Comparison of ENCODE assay signal across 20 mouse cellular contexts in genomic region chr4:93520454-93521100, GRCm38 (mm10).
DNase-seq lines count a peak whose midpoint lies in the region; ATAC-seq and TF ChIP-seq lines count a peak whose summit lies in the region.
"Had no signal": no experiment of that assay in that cellular context is flagged by ENCODE, and none has a peak within 500 bp of the region (broad histone marks: within the 10 kb centered on the region; RNA-seq: fewer than 3 reads in every experiment).

No protein-coding gene starts in this region.

- DNase-seq in A20 (ENCODE audit: low read depth, low spot score) (peak; percentile 24), G1E (ENCODE audit: low spot score) (peak; percentile 25)
- no peak for DNase-seq in kidney, adult 8-10 months
- DNase-seq in left cerebral cortex, adult 8-10 months (ENCODE audit: low spot score in 2 of 2) = no peak
- DNase-seq: cerebellum, adult 8-10 months; gastrocnemius, postnatal 25 days; heart, postnatal 14 days; kidney, postnatal 14 days had no signal

- H3K4me1 ChIP-seq in G1E (ENCODE audit: insufficient read depth, low read depth, low read length) = peaks cover 24% of the 10 kb centered on the region
- no peaks in the 10 kb centered on the region for H3K4me1 ChIP-seq in forebrain, embryonic 16.5 days (replicated peaks; ENCODE audit: control insufficient read depth, insufficient read depth, low read length)
- H3K4me1 ChIP-seq: embryonic facial prominence, embryonic 13.5 days; forebrain, embryonic 10.5 days; hindbrain, embryonic 15.5 days; limb, embryonic 13.5 days; lung, embryonic 15.5 days; stomach, embryonic 15.5 days had no signal

- H3K9ac ChIP-seq in forebrain, embryonic 16.5 days (replicated peaks; ENCODE audit: low read depth, low read length) = no peak overlapping the region
- H3K9ac ChIP-seq: embryonic facial prominence, embryonic 13.5 days; hindbrain, embryonic 15.5 days; limb, embryonic 13.5 days; lung, embryonic 15.5 days; stomach, embryonic 15.5 days had no signal

- 93% methylated on average over 5 of the region's 5 CpGs for WGBS in forebrain, embryonic 16.5 days

- H3K4me3 ChIP-seq in G1E (ENCODE audit: low read depth, low read length) = peak overlapping the region; percentile 27; the same call in 1 of the 2 replicates
- H3K4me3 ChIP-seq in forebrain, embryonic 16.5 days (replicated peaks; ENCODE audit: low read length) = no peak overlapping the region
- H3K4me3 ChIP-seq: embryonic facial prominence, embryonic 13.5 days; forebrain, embryonic 10.5 days; hindbrain, embryonic 15.5 days; left cerebral cortex, adult 2 months; limb, embryonic 13.5 days; lung, embryonic 15.5 days; stomach, embryonic 15.5 days had no signal

- no peak overlapping the region for H3K27ac ChIP-seq in forebrain, embryonic 16.5 days (ENCODE audit: low read length)
- H3K27ac ChIP-seq: embryonic facial prominence, embryonic 13.5 days; forebrain, embryonic 10.5 days; hindbrain, embryonic 15.5 days; left cerebral cortex, adult 2 months; limb, embryonic 13.5 days; lung, embryonic 15.5 days; stomach, embryonic 15.5 days had no signal

- no peak for TF ChIP-seq CTCF in G1E (IDR thresholded peaks at IDR 0.05; ENCODE audit: low read depth, low read length)

- H3K9me3 ChIP-seq in G1E (replicated peaks) = no peaks in the 10 kb centered on the region
- H3K9me3 ChIP-seq in forebrain, embryonic 16.5 days (ENCODE audit: control insufficient read depth, low read length) = no peaks in the 10 kb centered on the region
- H3K9me3 ChIP-seq: embryonic facial prominence, embryonic 13.5 days; forebrain, embryonic 10.5 days; hindbrain, embryonic 15.5 days; limb, embryonic 13.5 days; lung, embryonic 15.5 days; stomach, embryonic 15.5 days had no signal

- H3K36me3 ChIP-seq in G1E (replicated peaks) = no peaks in the 10 kb centered on the region
- H3K36me3 ChIP-seq in forebrain, embryonic 16.5 days (ENCODE audit: control insufficient read depth, insufficient read depth) = no peaks in the 10 kb centered on the region
- H3K36me3 ChIP-seq: embryonic facial prominence, embryonic 13.5 days; forebrain, embryonic 10.5 days; hindbrain, embryonic 15.5 days; limb, embryonic 13.5 days; lung, embryonic 15.5 days; stomach, embryonic 15.5 days had no signal

- peak; percentile 89 for ATAC-seq in G1E (ENCODE audit: extremely low read depth, insufficient number of reproducible peaks, low FRiP score, poor library complexity, severe bottlenecking)
- peak; percentile 99 for ATAC-seq in granulocyte monocyte progenitor cell, adult 5-6 weeks (replicated peaks; ENCODE audit: poor library complexity, severe bottlenecking)
- peak; percentile 55; the same call in 1 of the 2 replicates for ATAC-seq in megakaryocyte-erythroid progenitor cell, adult 5-6 weeks (replicated peaks; ENCODE audit: low FRiP score, low TSS enrichment, poor library complexity, severe bottlenecking)
- ATAC-seq in forebrain, embryonic 16.5 days = no peak
- ATAC-seq: intestine, postnatal 0 days had no signal

- H3K4me2 ChIP-seq in forebrain, embryonic 16.5 days (ENCODE audit: low read length) = no peak overlapping the region
- H3K4me2 ChIP-seq: embryonic facial prominence, embryonic 13.5 days; heart, embryonic 11.5 days; hindbrain, embryonic 15.5 days; limb, embryonic 13.5 days; lung, embryonic 15.5 days; stomach, embryonic 15.5 days had no signal

- H3K27me3 ChIP-seq in G1E (ENCODE audit: insufficient read depth, low read length) = no peaks in the 10 kb centered on the region
- no peaks in the 10 kb centered on the region for H3K27me3 ChIP-seq in forebrain, embryonic 16.5 days (replicated peaks; ENCODE audit: control insufficient read depth, insufficient read depth, low read length)
- H3K27me3 ChIP-seq: embryonic facial prominence, embryonic 13.5 days; hindbrain, embryonic 15.5 days; limb, embryonic 13.5 days; lung, embryonic 15.5 days; stomach, embryonic 15.5 days had no signal

Comparison
In these comparisons a context has a peak if more than half of its experiments do, and no peak if none do; other contexts are left out.
1. DNase-seq: peak in A20 (single experiment) and G1E (single experiment); none in kidney, adult 8-10 months (0 of 2) and left cerebral cortex, adult 8-10 months (0 of 2).